Mouse (Mus musculus): ENCODE measurements around the gene Chrna9.

DNA sequence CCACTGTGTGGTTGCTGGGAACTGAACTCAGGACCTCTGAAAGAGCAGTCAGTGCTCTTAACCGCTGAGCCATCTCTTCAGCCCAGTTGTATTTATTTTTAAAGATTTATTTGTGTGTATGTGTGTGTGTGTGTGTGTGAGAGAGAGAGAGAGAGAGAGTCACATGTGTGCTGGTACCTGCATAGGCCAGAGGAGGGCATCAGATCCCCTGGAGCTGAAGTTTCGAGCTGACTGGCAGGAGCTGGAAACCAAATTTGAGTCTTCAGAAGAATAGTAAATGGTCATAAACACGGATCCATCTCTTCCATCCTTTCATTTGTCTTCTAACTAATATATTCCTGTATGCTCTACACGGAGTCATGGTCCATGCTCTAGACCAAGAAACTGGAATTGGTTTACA, 1.5 kb upstream of the Chrna9 start:
- no peak for TF ChIP-seq CTCF (IDR thresholded peaks at IDR 0.05; ENCODE audit: low read depth)
- no peak for TF ChIP-seq EP300 (IDR thresholded peaks at IDR 0.05; ENCODE audit: low read depth)
